12 mouse cellular contexts compared by ENCODE assay signal in the genomic region with DNA sequence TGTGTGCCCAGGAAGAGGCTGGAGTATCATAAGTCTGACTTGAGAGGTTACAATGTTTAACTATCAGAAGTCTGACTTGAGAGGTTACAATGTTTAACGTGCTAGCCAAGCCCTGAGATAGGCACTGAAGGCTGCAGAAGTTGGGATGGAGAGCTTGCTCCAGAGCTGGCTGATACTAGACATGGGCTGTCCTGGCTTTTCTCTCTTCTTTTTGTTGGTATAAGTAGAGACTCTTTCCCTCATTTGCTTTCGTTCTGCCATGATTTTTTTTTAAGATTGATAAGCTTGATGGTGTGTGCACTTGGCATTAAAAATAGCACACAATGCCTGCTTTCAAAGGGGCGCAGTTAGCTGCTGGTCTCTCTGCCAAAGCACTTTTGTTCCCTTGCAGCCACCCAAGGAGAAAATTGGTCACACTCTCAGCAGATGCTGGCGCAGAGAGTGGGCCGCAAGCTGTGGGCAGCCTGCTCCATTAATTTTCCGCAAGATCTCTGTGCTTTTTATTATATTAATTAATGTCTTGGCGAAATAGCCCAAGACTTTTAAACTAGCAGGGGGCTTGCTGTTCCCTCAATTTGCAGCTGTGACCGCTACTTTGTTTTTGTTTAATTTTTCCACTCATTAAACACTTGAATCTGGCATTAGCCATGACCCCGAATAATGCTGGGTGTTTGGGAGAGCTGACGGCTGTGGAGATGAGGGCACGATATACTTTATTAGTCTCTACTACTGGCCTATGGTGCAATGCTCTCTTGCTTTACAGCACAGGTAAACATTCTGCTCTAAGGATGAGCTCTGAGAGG. TPM values are rescaled to one million over a fixed set of nuclear protein-coding genes. Genes with fewer than 3 reads are reported as not detected.
DNase-seq lines count a peak whose midpoint lies in the region; ATAC-seq lines count a peak whose summit lies in the region.
"Had no signal": no experiment of that assay in that cellular context is flagged by ENCODE, and none has a peak within 500 bp of the region (broad histone marks: within the 10 kb centered on the region; RNA-seq: fewer than 3 reads in every experiment).

No protein-coding gene starts in this region.

- no peaks in the 10 kb centered on the region for H3K27me3 ChIP-seq in heart, embryonic 11.5 days (ENCODE audit: control insufficient read depth, insufficient read depth, low read length)
- peaks cover 7% of the 10 kb centered on the region; the same call in 1 of the 2 replicates for H3K27me3 ChIP-seq in forebrain, embryonic 11.5 days (ENCODE audit: control insufficient read depth, insufficient read depth, low read length)
- H3K27me3 ChIP-seq: embryonic facial prominence, embryonic 12.5 days; liver, embryonic 13.5 days had no signal

- peaks cover 13% of the 10 kb centered on the region for H3K4me1 ChIP-seq in heart, embryonic 11.5 days (ENCODE audit: control insufficient read depth, insufficient read depth, low read length)
- no peaks in the 10 kb centered on the region; the same call in 1 of the 2 replicates for H3K4me1 ChIP-seq in forebrain, embryonic 11.5 days (replicated peaks; ENCODE audit: control insufficient read depth, insufficient read depth, low read length)
- H3K4me1 ChIP-seq: liver, embryonic 13.5 days had no signal

- no peak overlapping the region for H3K4me2 ChIP-seq in heart, embryonic 11.5 days
- peak overlapping the region; percentile 5; the same call in 1 of the 2 replicates for H3K4me2 ChIP-seq in forebrain, embryonic 11.5 days (ENCODE audit: low read depth, low read length, severe bottlenecking)
- H3K4me2 ChIP-seq: embryonic facial prominence, embryonic 12.5 days; liver, embryonic 13.5 days had no signal

- H3K27ac ChIP-seq in heart, embryonic 11.5 days (ENCODE audit: low read depth, low read length), result 0 out of 2 replicates have a peak overlapping the region, but pooled peaks have one; percentile 12
- H3K27ac ChIP-seq in forebrain, embryonic 11.5 days (ENCODE audit: low read depth, low read length), result 0 out of 2 replicates have a peak overlapping the region, but pooled peaks have one; percentile 14
- H3K27ac ChIP-seq: embryonic facial prominence, embryonic 12.5 days; liver, embryonic 13.5 days had no signal

- intact Hi-C loops in heart, postnatal 25 days (cut with DNase I), result no loop called here

- H3K4me3 ChIP-seq in heart, embryonic 11.5 days (ENCODE audit: low read depth, low read length), result no peak overlapping the region
- no peak overlapping the region for H3K4me3 ChIP-seq in forebrain, embryonic 11.5 days (ENCODE audit: low read depth, low read length)
- H3K4me3 ChIP-seq: embryonic facial prominence, embryonic 12.5 days; liver, embryonic 13.5 days had no signal

- WGBS in heart, embryonic 11.5 days (ENCODE audit: insufficient replicate concordance), result 60% methylated on average over 11 of the region's 11 CpGs
- 12% methylated on average over 11 of the region's 11 CpGs for WGBS in forebrain, embryonic 11.5 days

- no peak for DNase-seq in heart, postnatal 25 days (ENCODE audit: low spot score)
- peak; percentile 68 for DNase-seq in brain, adult 2 months (ENCODE audit: low read depth, low spot score)
- no peak for DNase-seq in forebrain, embryonic 11.5 days (ENCODE audit: low spot score)
- peak; percentile 77 for DNase-seq in mesoderm, embryonic 11.5 days (ENCODE audit: low read depth, low spot score)
- DNase-seq in ovary, postnatal 10 days (ENCODE audit: low spot score), result no peak
- DNase-seq in lung, postnatal 14 days, result no peak
- no peak for DNase-seq in frontal cortex, postnatal 14 days (ENCODE audit: low spot score in 2 of 2)
- DNase-seq: B cell, adult 2 months; liver, embryonic 13.5 days; thymus, postnatal 14 days had no signal

- H3K36me3 ChIP-seq in heart, embryonic 11.5 days (ENCODE audit: control insufficient read depth, insufficient read depth, low read length), result no peaks in the 10 kb centered on the region
- H3K36me3 ChIP-seq in forebrain, embryonic 11.5 days (ENCODE audit: control insufficient read depth, insufficient read depth, low read length), result no peaks in the 10 kb centered on the region
- H3K36me3 ChIP-seq: embryonic facial prominence, embryonic 12.5 days; liver, embryonic 13.5 days had no signal

- no peaks in the 10 kb centered on the region for H3K9me3 ChIP-seq in heart, embryonic 11.5 days (replicated peaks; ENCODE audit: control insufficient read depth, low read length)
- no peaks in the 10 kb centered on the region for H3K9me3 ChIP-seq in forebrain, embryonic 11.5 days (ENCODE audit: control insufficient read depth, low read length)
- H3K9me3 ChIP-seq: embryonic facial prominence, embryonic 12.5 days; liver, embryonic 13.5 days had no signal

- no peak for ATAC-seq in heart, embryonic 11.5 days (replicated peaks; ENCODE audit: insufficient number of reproducible peaks, low FRiP score, low TSS enrichment)
- peak; percentile 85 for ATAC-seq in forebrain, embryonic 11.5 days (replicated peaks; ENCODE audit: low FRiP score)

- H3K9ac ChIP-seq in heart, embryonic 11.5 days (ENCODE audit: low read depth, low read length), result no peak overlapping the region
- no peak overlapping the region for H3K9ac ChIP-seq in forebrain, embryonic 11.5 days (ENCODE audit: low read length)
- H3K9ac ChIP-seq: embryonic facial prominence, embryonic 12.5 days; liver, embryonic 13.5 days had no signal

RNA-seq across cellular contexts. Expression of a gene that starts 27.7 kb away (rescaled TPM):
- 6.7 and 10.9 TPM in 2 replicates for polyA plus RNA-seq in heart, embryonic 11.5 days (2014; fragmentation: Nextera tagmentation; extraction: Ambion mirVana)
- 10 to 100 TPM; 12.6 to 13.5 TPM for total RNA-seq in heart, postnatal 25 days (2021)
- 12.3 and 13.1 TPM in 2 replicates for polyA plus RNA-seq in forebrain, embryonic 11.5 days (2014; fragmentation: Nextera tagmentation; extraction: Ambion mirVana)

RNA-seq across cellular contexts. Expression of a gene that starts 38.5 kb away (rescaled TPM):
- 0.20 TPM in 1 of 2 replicates, not detected in the other for polyA plus RNA-seq in heart, embryonic 11.5 days (2014; fragmentation: Nextera tagmentation; extraction: Ambion mirVana)
- not detected for total RNA-seq in heart, postnatal 25 days (2021)
- polyA plus RNA-seq in forebrain, embryonic 11.5 days (2014; fragmentation: Nextera tagmentation; extraction: Ambion mirVana), result not detected in 2 replicates
- polyA plus RNA-seq: embryonic facial prominence, embryonic 12.5 days had no signal

Comparison
In these comparisons a context has a peak if more than half of its experiments do, and no peak if none do; other contexts are left out.
1. DNase-seq: peak in brain, adult 2 months (single experiment) and mesoderm, embryonic 11.5 days (single experiment); none in heart, postnatal 25 days (single experiment), forebrain, embryonic 11.5 days (single experiment), ovary, postnatal 10 days (single experiment), lung, postnatal 14 days (single experiment) and frontal cortex, postnatal 14 days (0 of 2).